In the genomic region with DNA sequence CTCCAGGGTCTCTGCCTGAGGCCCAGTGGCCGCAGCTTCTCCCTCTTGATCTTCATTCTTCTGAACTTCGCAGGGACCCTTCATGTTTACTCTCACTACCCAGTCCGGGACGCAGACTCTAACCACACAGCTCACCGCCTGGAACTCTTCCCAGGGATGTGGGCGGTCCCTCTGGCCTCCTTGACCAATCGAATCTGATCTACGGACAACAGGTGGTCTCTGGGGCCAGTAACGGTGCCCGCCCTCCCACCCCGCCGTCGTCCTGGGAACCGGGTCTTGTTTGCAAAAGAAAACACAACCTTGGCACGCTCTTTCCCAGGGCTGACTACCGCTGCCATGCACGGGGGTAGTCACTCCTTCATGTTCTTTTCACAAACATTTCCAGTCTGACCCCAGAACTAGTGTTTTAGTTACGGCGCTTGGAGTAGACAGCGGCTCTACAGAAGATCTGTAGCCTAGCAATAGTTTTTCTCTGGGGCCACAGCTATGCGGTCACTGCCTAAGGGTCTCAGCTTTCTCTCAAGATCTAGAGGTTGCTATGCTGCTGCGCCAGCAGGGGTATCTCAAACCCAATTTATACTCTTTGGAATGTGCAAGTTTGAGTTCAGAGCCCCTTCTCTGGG, we compare ENCODE assay signal across 8 mouse cellular contexts. TPM values are rescaled to one million over a fixed set of nuclear protein-coding genes. Genes with fewer than 3 reads are reported as not detected.
DNase-seq lines count a peak whose midpoint lies in the region; ATAC-seq lines count a peak whose summit lies in the region.

Gene Lrrc74b, minus strand, starts transcription at position 120 of the 623 bp plus-strand sequence.

- peaks cover 55% of the 10 kb centered on the region for H3K27me3 ChIP-seq in megakaryocyte, embryonic 14.5 days (replicated peaks)
- H3K27me3 ChIP-seq in forebrain, embryonic 11.5 days (ENCODE audit: control insufficient read depth, insufficient read depth, low read length), result peaks cover 2% of the 10 kb centered on the region; the same call in 1 of the 2 replicates

- under 1% methylated on average over 22 of the region's 22 CpGs for WGBS in forebrain, embryonic 11.5 days

- peak within 1 kb of the TSS; percentile 57 for H3K4me2 ChIP-seq in forebrain, embryonic 11.5 days (ENCODE audit: low read depth, low read length, severe bottlenecking)

- H3K4me3 ChIP-seq in megakaryocyte, embryonic 14.5 days (replicated peaks), result peak within 1 kb of the TSS; percentile 76
- peak within 1 kb of the TSS; percentile 15 for H3K4me3 ChIP-seq in forebrain, embryonic 11.5 days (ENCODE audit: low read depth, low read length)

- H3K4me1 ChIP-seq in megakaryocyte, embryonic 14.5 days, result peaks cover 64% of the 10 kb centered on the region
- H3K4me1 ChIP-seq in forebrain, embryonic 11.5 days (replicated peaks; ENCODE audit: control insufficient read depth, insufficient read depth, low read length), result peaks cover 16% of the 10 kb centered on the region

- H3K27ac ChIP-seq in forebrain, embryonic 11.5 days (ENCODE audit: low read depth, low read length), result no peak within 1 kb of the TSS

- intact Hi-C loops in heart, postnatal 10 days (cut with DNase I), result no loop called here

- H3K9me3 ChIP-seq in megakaryocyte, embryonic 14.5 days, result no peaks in the 10 kb centered on the region
- no peaks in the 10 kb centered on the region for H3K9me3 ChIP-seq in forebrain, embryonic 11.5 days (ENCODE audit: control insufficient read depth, low read length)

- H3K9ac ChIP-seq in forebrain, embryonic 11.5 days (ENCODE audit: low read length), result peak within 1 kb of the TSS; percentile 16

- ATAC-seq in megakaryocyte, adult 5-6 weeks (ENCODE audit: poor library complexity, severe bottlenecking), result no peak
- peak; percentile 63 for ATAC-seq in forebrain, embryonic 11.5 days (replicated peaks; ENCODE audit: low FRiP score)

- peak; percentile 83 for DNase-seq in forebrain, embryonic 11.5 days (ENCODE audit: low spot score)
- DNase-seq in heart, postnatal 10 days, result peak; percentile 73 to 81
- peak; percentile 44 to 73 for DNase-seq in kidney, postnatal 25 days
- peak; percentile 88 for DNase-seq in mesoderm, embryonic 11.5 days (ENCODE audit: low read depth, low spot score)
- DNase-seq in urinary bladder, postnatal 25 days (ENCODE audit: low spot score), result peak; percentile 32
- no peak for DNase-seq in thymus, postnatal 36 days

- H3K36me3 ChIP-seq in megakaryocyte, embryonic 14.5 days (replicated peaks; ENCODE audit: low read length), result no peaks in the 10 kb centered on the region
- no peaks in the 10 kb centered on the region for H3K36me3 ChIP-seq in forebrain, embryonic 11.5 days (ENCODE audit: control insufficient read depth, insufficient read depth, low read length)

RNA-seq across cellular contexts. Expression of gene Lrrc74b, which starts in this region (rescaled TPM):
- not detected in 2 replicates for polyA plus RNA-seq in megakaryocyte, embryonic 14.5 days (2012; ENCODE audit: insufficient read depth, low replicate concordance)
- total RNA-seq in megakaryocyte, adult 5-6 weeks (2015), result not detected in 2 replicates
- total RNA-seq in megakaryocyte, adult 5-6 weeks (2017), result not detected in 2 replicates
- 0.12 and 0.57 TPM in 2 replicates for polyA plus RNA-seq in forebrain, embryonic 11.5 days (2014; fragmentation: Nextera tagmentation; extraction: Ambion mirVana)
- total RNA-seq in heart, postnatal 10 days (2021), result under 1 TPM in 1 of 2 experiments, not detected in 1; 0.30 TPM

Comparison
In these comparisons a context has a peak if more than half of its experiments do, and no peak if none do; other contexts are left out.
1. Peak in DNase-seq, ATAC-seq, H3K4me3 ChIP-seq, H3K9ac ChIP-seq and H3K4me2 ChIP-seq in forebrain, embryonic 11.5 days; RNA of the gene not detected or under 1 TPM.
2. Peak in DNase-seq in heart, postnatal 10 days; RNA of the gene not detected or under 1 TPM.
3. DNase-seq: peak in kidney, postnatal 25 days (2 of 2), mesoderm, embryonic 11.5 days (single experiment) and urinary bladder, postnatal 25 days (single experiment); none in thymus, postnatal 36 days (0 of 2).